Mouse (Mus musculus) heart, adult 11 months (tissue): ENCODE measurements at regions not wholly inside any gene's neighbourhood (a gene's known extent, or its start where the extent isn't known, plus 50 kb on each side); places are given as distances from the start of the nearest gene placed in this dataset.

Experiments used
- DNase-seq: peaks from one replicate; pipeline ENCODE4 v3.0.0; 2022

DNA sequence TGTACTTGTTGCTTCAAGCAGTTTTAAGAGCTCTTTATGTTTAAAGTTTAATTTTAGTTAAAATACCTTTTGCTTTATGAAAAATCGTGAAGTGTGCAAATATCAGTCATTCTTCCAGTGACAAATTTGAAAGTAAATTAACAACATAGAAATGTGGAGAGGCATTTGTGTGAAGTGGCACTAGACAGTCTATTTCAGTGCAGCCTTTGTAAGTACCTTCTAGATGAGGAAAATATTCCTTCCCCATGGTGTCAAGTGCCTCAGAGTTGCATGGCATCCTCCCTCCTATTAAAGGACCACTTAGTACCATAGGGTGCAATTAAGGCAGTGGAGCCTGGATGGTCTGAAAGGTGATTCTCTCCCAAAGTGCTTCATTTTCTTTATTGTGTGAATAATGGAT is 64.6 kb upstream of the Gm8797 start:
- DNase-seq, result peak; percentile 13

- no peak for DNase-seq
Observed at GRCm38 (mm10) chr3:5699528-5699927, 51.1 kb upstream of the Gm8797 start.
